Mouse (Mus musculus): Measurements from ENCODE around the gene Olfr1100. TPM values are rescaled to one million over a fixed set of nuclear protein-coding genes. Genes with fewer than 3 reads are reported as not detected.

The Olfr1100 gene
- not detected in 2 replicates for total RNA-seq (2014; rRNA removed; ENCODE audit: low replicate concordance)
- polyA plus RNA-seq (2015; fragmentation: Nextera tagmentation; extraction: Ambion mirVana) = not detected in 2 replicates

DNA sequence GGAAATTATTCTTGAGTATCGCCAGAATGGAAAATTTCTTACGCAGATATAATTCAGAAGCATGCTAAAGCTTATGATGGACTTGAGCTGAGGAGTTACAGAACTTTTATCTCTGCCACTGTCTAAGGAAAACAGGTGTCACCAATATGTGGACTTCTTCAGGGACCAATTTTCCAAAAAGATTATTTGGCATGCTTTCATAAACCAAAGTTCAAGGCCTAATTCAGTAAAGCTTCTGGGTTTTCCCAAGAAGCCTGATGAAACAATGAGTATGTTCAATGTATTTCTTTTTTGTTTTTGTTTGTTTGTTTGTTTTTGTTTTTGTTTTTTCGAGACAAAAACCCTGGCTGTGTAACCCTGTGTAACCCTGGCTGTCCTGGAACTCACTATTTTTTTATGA, at the start of gene Olfr1100:
Gene Olfr1100 (minus strand): TSS at position 101 of the 400 bp plus-strand sequence.
- no peak within 1 kb of the TSS for H3K4me2 ChIP-seq (ENCODE audit: low read depth, low read length)
- 70% methylated on average over 3 of the region's 3 CpGs for WGBS

DNA sequence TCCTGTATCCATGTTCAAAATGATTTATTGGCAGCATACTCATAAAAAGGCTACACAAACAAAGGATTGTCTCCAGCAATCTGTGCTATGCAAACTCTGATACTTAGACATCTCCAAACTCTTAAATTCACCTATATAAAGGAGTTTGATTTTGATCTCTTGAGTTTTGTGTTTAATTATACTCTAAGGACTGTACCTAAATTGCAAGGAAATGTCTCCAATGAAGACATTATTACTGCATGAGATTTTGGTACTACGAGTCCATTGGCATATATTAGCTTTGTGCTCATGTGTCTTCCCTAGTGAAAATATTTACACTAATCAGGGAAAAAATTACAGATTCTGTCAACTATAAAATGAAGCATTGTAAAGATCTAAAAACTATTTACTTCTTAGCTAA, 47.2 kb upstream of the Olfr1100 start, which contains the start of gene Olfr1104:
Gene Olfr1104 (minus strand): TSS at position 101 of the 400 bp plus-strand sequence.
- DNase-seq (ENCODE audit: low spot score) (no peak), ATAC-seq (ENCODE audit: insufficient read depth, low read depth) (no peak)
- H3K27me3 ChIP-seq (ENCODE audit: control insufficient read depth, insufficient read depth, low read length) = no peaks in the 10 kb centered on the region
- H3K4me2 ChIP-seq (ENCODE audit: low read depth, low read length) = no peak within 1 kb of the TSS
- H3K4me3 ChIP-seq (ENCODE audit: low read depth, low read length) = no peak within 1 kb of the TSS
- 73% methylated on average over 1 of the region's 1 CpGs for WGBS
- no peak within 1 kb of the TSS for H3K27ac ChIP-seq (ENCODE audit: low read depth)
- H3K9ac ChIP-seq (replicated peaks; ENCODE audit: low read depth, low read length) = no peak within 1 kb of the TSS
- no peak for TF ChIP-seq EP300 (IDR thresholded peaks at IDR 0.05; ENCODE audit: low read depth)
- no peak for TF ChIP-seq CTCF (IDR thresholded peaks at IDR 0.05; ENCODE audit: low read depth)
- H3K4me1 ChIP-seq (ENCODE audit: control insufficient read depth, insufficient read depth) = no peaks in the 10 kb centered on the region
- no peaks in the 10 kb centered on the region for H3K9me3 ChIP-seq (replicated peaks; ENCODE audit: control insufficient read depth, low read length)
- H3K36me3 ChIP-seq (replicated peaks; ENCODE audit: control insufficient read depth, insufficient read depth, low read length) = no peaks in the 10 kb centered on the region

More for the DNA sequence above, at the start of gene Olfr1100:
- no peak within 1 kb of the TSS for H3K9ac ChIP-seq (replicated peaks; ENCODE audit: low read depth, low read length)
- no peaks in the 10 kb centered on the region for H3K4me1 ChIP-seq (ENCODE audit: control insufficient read depth, insufficient read depth)
- H3K9me3 ChIP-seq (replicated peaks; ENCODE audit: control insufficient read depth, low read length) = no peaks in the 10 kb centered on the region
- no peaks in the 10 kb centered on the region for H3K36me3 ChIP-seq (replicated peaks; ENCODE audit: control insufficient read depth, insufficient read depth, low read length)
- no peak for DNase-seq (ENCODE audit: low spot score)
- H3K27ac ChIP-seq (ENCODE audit: low read depth) = no peak within 1 kb of the TSS
- no peaks in the 10 kb centered on the region for H3K27me3 ChIP-seq (ENCODE audit: control insufficient read depth, insufficient read depth, low read length)
- no peak for ATAC-seq (ENCODE audit: insufficient read depth, low read depth)
- no peak for TF ChIP-seq CTCF (IDR thresholded peaks at IDR 0.05; ENCODE audit: low read depth)
- TF ChIP-seq EP300 (IDR thresholded peaks at IDR 0.05; ENCODE audit: low read depth) = no peak
- H3K4me3 ChIP-seq (ENCODE audit: low read depth, low read length) = no peak within 1 kb of the TSS

DNA sequence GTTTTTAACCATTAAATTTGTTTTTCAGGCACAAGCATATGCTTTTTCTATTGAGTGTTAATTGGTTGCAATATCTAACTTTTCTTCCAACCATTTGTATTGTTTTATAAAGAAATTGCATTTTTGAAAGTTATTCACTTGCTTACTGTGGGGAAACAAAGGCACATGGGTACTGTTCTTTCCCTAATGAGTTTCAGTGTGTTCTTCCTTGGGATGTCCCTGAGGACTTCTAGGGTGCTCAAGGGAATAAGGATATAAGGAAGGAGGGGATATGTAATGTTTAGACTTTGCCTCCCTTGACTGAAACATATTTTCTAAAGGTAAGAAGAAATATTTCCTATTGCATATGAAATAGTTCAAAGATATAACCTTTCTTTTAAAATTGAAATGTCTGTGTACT, 18.3 kb upstream of the Olfr1100 start, which contains the start of gene Olfr1102:
Gene Olfr1102 (plus strand): TSS at position 301 of the 400 bp plus-strand sequence.
- Histone ChIP-seq H3K4me3 (ENCODE audit: low read depth, low read length) (no peak within 1 kb of the TSS), H3K9ac (replicated peaks; ENCODE audit: low read depth, low read length) (no peak within 1 kb of the TSS), H3K27me3 (ENCODE audit: control insufficient read depth, insufficient read depth, low read length) (no peaks in the 10 kb centered on the region), H3K4me1 (ENCODE audit: control insufficient read depth, insufficient read depth) (no peaks in the 10 kb centered on the region), H3K36me3 (replicated peaks; ENCODE audit: control insufficient read depth, insufficient read depth, low read length) (no peaks in the 10 kb centered on the region), H3K27ac (ENCODE audit: low read depth) (no peak within 1 kb of the TSS), H3K9me3 (replicated peaks; ENCODE audit: control insufficient read depth, low read length) (no peaks in the 10 kb centered on the region), H3K4me2 (ENCODE audit: low read depth, low read length) (no peak within 1 kb of the TSS)
- no peak for ATAC-seq (ENCODE audit: insufficient read depth, low read depth)
- DNase-seq (ENCODE audit: low spot score) = no peak
- TF ChIP-seq EP300 (IDR thresholded peaks at IDR 0.05; ENCODE audit: low read depth) = no peak
- TF ChIP-seq CTCF (IDR thresholded peaks at IDR 0.05; ENCODE audit: low read depth) = no peak

DNA sequence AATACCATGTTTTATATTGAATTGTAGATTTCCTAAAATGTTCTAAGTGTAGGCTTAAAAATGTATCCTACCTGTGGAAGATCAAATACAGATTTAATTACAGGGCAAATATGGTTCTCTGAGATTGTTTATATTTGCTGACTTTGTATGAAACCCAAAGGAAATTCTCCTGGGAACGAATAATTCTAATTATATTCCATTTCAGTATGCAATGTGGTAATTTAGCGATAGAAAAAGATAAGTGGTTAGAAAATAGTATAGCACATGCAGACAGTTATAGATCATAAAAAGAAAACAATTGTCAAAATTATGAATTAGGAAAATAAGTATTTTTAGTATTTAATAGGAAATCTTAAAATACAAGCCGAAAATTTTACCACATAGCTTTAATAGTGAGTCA, 11.4 kb upstream of the Olfr1100 start, which contains the start of gene Olfr1101:
Gene Olfr1101 (minus strand): TSS at position 101 of the 400 bp plus-strand sequence.
- Histone ChIP-seq H3K27me3 (ENCODE audit: control insufficient read depth, insufficient read depth, low read length) (no peaks in the 10 kb centered on the region), H3K4me1 (ENCODE audit: control insufficient read depth, insufficient read depth) (no peaks in the 10 kb centered on the region), H3K36me3 (replicated peaks; ENCODE audit: control insufficient read depth, insufficient read depth, low read length) (no peaks in the 10 kb centered on the region), H3K9ac (replicated peaks; ENCODE audit: low read depth, low read length) (no peak within 1 kb of the TSS), H3K4me2 (ENCODE audit: low read depth, low read length) (no peak within 1 kb of the TSS), H3K9me3 (replicated peaks; ENCODE audit: control insufficient read depth, low read length) (no peaks in the 10 kb centered on the region), H3K27ac (ENCODE audit: low read depth) (no peak within 1 kb of the TSS), H3K4me3 (ENCODE audit: low read depth, low read length) (no peak within 1 kb of the TSS)
- no peak for TF ChIP-seq EP300 (IDR thresholded peaks at IDR 0.05; ENCODE audit: low read depth)
- TF ChIP-seq CTCF (IDR thresholded peaks at IDR 0.05; ENCODE audit: low read depth) = no peak
- ATAC-seq (ENCODE audit: insufficient read depth, low read depth) (no peak), DNase-seq (ENCODE audit: low spot score) (no peak)
- 58% methylated on average over 3 of the region's 3 CpGs for whole genome bisulfite sequencing

DNA sequence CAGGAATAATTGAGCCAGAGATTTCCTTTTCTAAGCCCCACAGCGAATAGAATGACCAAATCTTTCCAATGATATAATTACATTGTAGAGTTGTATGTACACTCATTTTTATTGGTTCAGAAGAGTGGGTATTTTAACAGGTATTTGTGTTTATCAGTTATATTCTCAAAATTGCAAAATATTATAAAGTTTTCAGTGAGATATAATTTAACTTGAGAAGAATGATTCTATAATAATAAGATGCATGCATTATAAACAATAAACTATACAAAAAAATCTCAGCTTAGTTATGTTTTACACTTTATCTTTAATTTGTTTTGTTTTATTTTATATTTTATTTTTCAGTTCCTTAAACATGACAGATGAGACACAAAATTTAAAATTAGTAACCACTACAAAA, 19.2 kb downstream of the Olfr1100 start, which contains the start of gene Olfr1099:
Gene Olfr1099 (minus strand): TSS at position 101 of the 400 bp plus-strand sequence.
- no peak for TF ChIP-seq CTCF (IDR thresholded peaks at IDR 0.05; ENCODE audit: low read depth)
- no peak for TF ChIP-seq EP300 (IDR thresholded peaks at IDR 0.05; ENCODE audit: low read depth)
- H3K27ac ChIP-seq (ENCODE audit: low read depth) = no peak within 1 kb of the TSS
- no peaks in the 10 kb centered on the region for H3K9me3 ChIP-seq (replicated peaks; ENCODE audit: control insufficient read depth, low read length)
- DNase-seq (ENCODE audit: low spot score) (no peak), ATAC-seq (ENCODE audit: insufficient read depth, low read depth) (no peak)
- H3K4me2 ChIP-seq (ENCODE audit: low read depth, low read length) = no peak within 1 kb of the TSS
- H3K4me1 ChIP-seq (ENCODE audit: control insufficient read depth, insufficient read depth) = no peaks in the 10 kb centered on the region
- 76% methylated on average over 1 of the region's 1 CpGs for WGBS
- H3K4me3 ChIP-seq (ENCODE audit: low read depth, low read length) = no peak within 1 kb of the TSS
- H3K9ac ChIP-seq (replicated peaks; ENCODE audit: low read depth, low read length) = no peak within 1 kb of the TSS
- H3K36me3 ChIP-seq (replicated peaks; ENCODE audit: control insufficient read depth, insufficient read depth, low read length) = no peaks in the 10 kb centered on the region
- H3K27me3 ChIP-seq (ENCODE audit: control insufficient read depth, insufficient read depth, low read length) = no peaks in the 10 kb centered on the region

DNA sequence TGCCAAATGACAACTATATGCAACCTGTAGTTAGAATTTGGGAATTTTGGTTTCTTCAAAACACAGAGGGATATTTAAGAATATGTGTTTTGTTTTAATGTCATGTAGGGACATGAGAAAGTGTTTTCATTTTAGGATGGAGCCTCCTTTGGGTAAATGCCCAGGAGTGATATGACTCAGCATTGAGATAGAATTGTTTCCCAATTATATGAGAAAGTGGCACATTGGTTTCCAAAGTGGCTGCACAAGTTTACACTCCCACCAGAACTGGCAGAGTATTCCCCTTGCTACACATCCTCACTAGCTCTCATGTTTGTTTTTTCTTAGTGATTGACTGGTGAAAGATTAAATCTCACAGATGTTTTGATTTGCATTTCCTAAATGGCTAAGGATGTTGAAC, 53.2 kb downstream of the Olfr1100 start:
- DNase-seq (ENCODE audit: low spot score) (no peak), ATAC-seq (ENCODE audit: insufficient read depth, low read depth) (no peak)
- no peaks in the 10 kb centered on the region for H3K4me1 ChIP-seq (ENCODE audit: control insufficient read depth, insufficient read depth)
- TF ChIP-seq EP300 (IDR thresholded peaks at IDR 0.05; ENCODE audit: low read depth) (no peak), CTCF (IDR thresholded peaks at IDR 0.05; ENCODE audit: low read depth) (no peak)
- H3K4me3 ChIP-seq (ENCODE audit: low read depth, low read length) = no peak overlapping the region
- no peaks in the 10 kb centered on the region for H3K36me3 ChIP-seq (replicated peaks; ENCODE audit: control insufficient read depth, insufficient read depth, low read length)
- H3K4me2 ChIP-seq (ENCODE audit: low read depth, low read length) = no peak overlapping the region
- no peak overlapping the region for H3K9ac ChIP-seq (replicated peaks; ENCODE audit: low read depth, low read length)
- no peak overlapping the region for H3K27ac ChIP-seq (ENCODE audit: low read depth)
- no peaks in the 10 kb centered on the region for H3K27me3 ChIP-seq (ENCODE audit: control insufficient read depth, insufficient read depth, low read length)
- no peaks in the 10 kb centered on the region for H3K9me3 ChIP-seq (replicated peaks; ENCODE audit: control insufficient read depth, low read length)

Other genes starting within 250 kb of the Olfr1100 start
- gene Olfr1089, start 246.3 kb downstream of the Olfr1100 start, total RNA-seq (2014; rRNA removed; ENCODE audit: low replicate concordance) = not detected in 2 replicates
- not detected in 2 replicates for gene Olfr1089, start 246.3 kb downstream of the Olfr1100 start, polyA plus RNA-seq (2015; fragmentation: Nextera tagmentation; extraction: Ambion mirVana)
- gene Olfr1090, start 221.0 kb downstream of the Olfr1100 start, total RNA-seq (2014; rRNA removed; ENCODE audit: low replicate concordance) = not detected in 2 replicates
- gene Olfr1090, start 221.0 kb downstream of the Olfr1100 start, polyA plus RNA-seq (2015; fragmentation: Nextera tagmentation; extraction: Ambion mirVana) = not detected in 2 replicates
- gene Olfr1093, start 197.5 kb downstream of the Olfr1100 start, total RNA-seq (2014; rRNA removed; ENCODE audit: low replicate concordance) = not detected in 2 replicates
- gene Olfr1093, start 197.5 kb downstream of the Olfr1100 start, polyA plus RNA-seq (2015; fragmentation: Nextera tagmentation; extraction: Ambion mirVana) = not detected in 2 replicates
- gene Olfr141, start 169.9 kb downstream of the Olfr1100 start, total RNA-seq (2014; rRNA removed; ENCODE audit: low replicate concordance) = not detected in 2 replicates
- not detected in 2 replicates for gene Olfr141, start 169.9 kb downstream of the Olfr1100 start, polyA plus RNA-seq (2015; fragmentation: Nextera tagmentation; extraction: Ambion mirVana)
- gene Olfr1094, start 155.3 kb downstream of the Olfr1100 start, total RNA-seq (2014; rRNA removed; ENCODE audit: low replicate concordance) = not detected in 2 replicates
- gene Olfr1094, start 155.3 kb downstream of the Olfr1100 start, polyA plus RNA-seq (2015; fragmentation: Nextera tagmentation; extraction: Ambion mirVana) = not detected in 2 replicates
- gene Olfr1095, start 128.3 kb downstream of the Olfr1100 start, total RNA-seq (2014; rRNA removed; ENCODE audit: low replicate concordance) = not detected in 2 replicates
- gene Olfr1095, start 128.3 kb downstream of the Olfr1100 start, polyA plus RNA-seq (2015; fragmentation: Nextera tagmentation; extraction: Ambion mirVana) = not detected in 2 replicates
- not detected in 2 replicates for gene Gm13723, start 105.2 kb downstream of the Olfr1100 start, total RNA-seq (2014; rRNA removed; ENCODE audit: low replicate concordance)
- gene Gm13723, start 105.2 kb downstream of the Olfr1100 start, polyA plus RNA-seq (2015; fragmentation: Nextera tagmentation; extraction: Ambion mirVana) = not detected in 2 replicates
- not detected in 2 replicates for gene Olfr1097, start 87.7 kb downstream of the Olfr1100 start, total RNA-seq (2014; rRNA removed; ENCODE audit: low replicate concordance)
- gene Olfr1097, start 87.7 kb downstream of the Olfr1100 start, polyA plus RNA-seq (2015; fragmentation: Nextera tagmentation; extraction: Ambion mirVana) = not detected in 2 replicates
- gene Olfr1098, start 55.4 kb downstream of the Olfr1100 start, total RNA-seq (2014; rRNA removed; ENCODE audit: low replicate concordance) = not detected in 2 replicates
- not detected in 2 replicates for gene Olfr1098, start 55.4 kb downstream of the Olfr1100 start, polyA plus RNA-seq (2015; fragmentation: Nextera tagmentation; extraction: Ambion mirVana)
- gene Olfr1099, start 19.3 kb downstream of the Olfr1100 start, total RNA-seq (2014; rRNA removed; ENCODE audit: low replicate concordance) = not detected in 2 replicates
- not detected in 2 replicates for gene Olfr1099, start 19.3 kb downstream of the Olfr1100 start, polyA plus RNA-seq (2015; fragmentation: Nextera tagmentation; extraction: Ambion mirVana)
- gene Olfr1101, start 11.3 kb upstream of the Olfr1100 start, total RNA-seq (2014; rRNA removed; ENCODE audit: low replicate concordance) = not detected in 2 replicates
- not detected in 2 replicates for gene Olfr1101, start 11.3 kb upstream of the Olfr1100 start, polyA plus RNA-seq (2015; fragmentation: Nextera tagmentation; extraction: Ambion mirVana)
- not detected in 2 replicates for gene Olfr1102, start 18.4 kb upstream of the Olfr1100 start, total RNA-seq (2014; rRNA removed; ENCODE audit: low replicate concordance)
- gene Olfr1102, start 18.4 kb upstream of the Olfr1100 start, polyA plus RNA-seq (2015; fragmentation: Nextera tagmentation; extraction: Ambion mirVana) = not detected in 2 replicates
- not detected in 2 replicates for gene Olfr1104, start 47.1 kb upstream of the Olfr1100 start, total RNA-seq (2014; rRNA removed; ENCODE audit: low replicate concordance)
- not detected in 2 replicates for gene Olfr1104, start 47.1 kb upstream of the Olfr1100 start, polyA plus RNA-seq (2015; fragmentation: Nextera tagmentation; extraction: Ambion mirVana)
- gene Olfr1105, start 56.6 kb upstream of the Olfr1100 start, total RNA-seq (2014; rRNA removed; ENCODE audit: low replicate concordance) = not detected in 2 replicates
- gene Olfr1105, start 56.6 kb upstream of the Olfr1100 start, polyA plus RNA-seq (2015; fragmentation: Nextera tagmentation; extraction: Ambion mirVana) = not detected in 2 replicates
- not detected in 2 replicates for gene Olfr1106, start 72.3 kb upstream of the Olfr1100 start, total RNA-seq (2014; rRNA removed; ENCODE audit: low replicate concordance)
- not detected in 2 replicates for gene Olfr1106, start 72.3 kb upstream of the Olfr1100 start, polyA plus RNA-seq (2015; fragmentation: Nextera tagmentation; extraction: Ambion mirVana)
- gene Olfr1107, start 95.9 kb upstream of the Olfr1100 start, total RNA-seq (2014; rRNA removed; ENCODE audit: low replicate concordance) = not detected in 2 replicates
- gene Olfr1107, start 95.9 kb upstream of the Olfr1100 start, polyA plus RNA-seq (2015; fragmentation: Nextera tagmentation; extraction: Ambion mirVana) = not detected in 2 replicates
- gene Olfr1109, start 116.1 kb upstream of the Olfr1100 start, total RNA-seq (2014; rRNA removed; ENCODE audit: low replicate concordance) = not detected in 2 replicates
- gene Olfr1109, start 116.1 kb upstream of the Olfr1100 start, polyA plus RNA-seq (2015; fragmentation: Nextera tagmentation; extraction: Ambion mirVana) = not detected in 2 replicates
- not detected in 2 replicates for gene Olfr259, start 134.6 kb upstream of the Olfr1100 start, total RNA-seq (2014; rRNA removed; ENCODE audit: low replicate concordance)
- not detected in 2 replicates for gene Olfr259, start 134.6 kb upstream of the Olfr1100 start, polyA plus RNA-seq (2015; fragmentation: Nextera tagmentation; extraction: Ambion mirVana)
- not detected in 2 replicates for gene Olfr1110, start 160.3 kb upstream of the Olfr1100 start, total RNA-seq (2014; rRNA removed; ENCODE audit: low replicate concordance)
- not detected in 2 replicates for gene Olfr1110, start 160.3 kb upstream of the Olfr1100 start, polyA plus RNA-seq (2015; fragmentation: Nextera tagmentation; extraction: Ambion mirVana)
- not detected in 2 replicates for gene Olfr1111, start 172.7 kb upstream of the Olfr1100 start, total RNA-seq (2014; rRNA removed; ENCODE audit: low replicate concordance)
- not detected in 2 replicates for gene Olfr1111, start 172.7 kb upstream of the Olfr1100 start, polyA plus RNA-seq (2015; fragmentation: Nextera tagmentation; extraction: Ambion mirVana)
- not detected in 2 replicates for gene Olfr1112, start 207.8 kb upstream of the Olfr1100 start, total RNA-seq (2014; rRNA removed; ENCODE audit: low replicate concordance)
- not detected in 2 replicates for gene Olfr1112, start 207.8 kb upstream of the Olfr1100 start, polyA plus RNA-seq (2015; fragmentation: Nextera tagmentation; extraction: Ambion mirVana)
- not detected in 2 replicates for gene Olfr1113, start 229.0 kb upstream of the Olfr1100 start, total RNA-seq (2014; rRNA removed; ENCODE audit: low replicate concordance)
- gene Olfr1113, start 229.0 kb upstream of the Olfr1100 start, polyA plus RNA-seq (2015; fragmentation: Nextera tagmentation; extraction: Ambion mirVana) = not detected in 2 replicates